Mouse (Mus musculus) mature B cell (primary cell): ENCODE results near the gene Tnrc6c.

Experiments used
- in situ Hi-C: fragments of 300-500 bp; cut with MboI; formaldehyde crosslinking; loops from 2 replicates; pipeline ENCODE4 v1.14.3; 2019

Tnrc6c gene

GRCm38 (mm10) chr11:117638386-117638785, 15.7 kb upstream of the Tnrc6c start:
- in situ Hi-C loops, result no loop called here

GRCm38 (mm10) chr11:117638809-117639208, 15.3 kb upstream of the Tnrc6c start:
- in situ Hi-C loops, result no loop called here

DNA sequence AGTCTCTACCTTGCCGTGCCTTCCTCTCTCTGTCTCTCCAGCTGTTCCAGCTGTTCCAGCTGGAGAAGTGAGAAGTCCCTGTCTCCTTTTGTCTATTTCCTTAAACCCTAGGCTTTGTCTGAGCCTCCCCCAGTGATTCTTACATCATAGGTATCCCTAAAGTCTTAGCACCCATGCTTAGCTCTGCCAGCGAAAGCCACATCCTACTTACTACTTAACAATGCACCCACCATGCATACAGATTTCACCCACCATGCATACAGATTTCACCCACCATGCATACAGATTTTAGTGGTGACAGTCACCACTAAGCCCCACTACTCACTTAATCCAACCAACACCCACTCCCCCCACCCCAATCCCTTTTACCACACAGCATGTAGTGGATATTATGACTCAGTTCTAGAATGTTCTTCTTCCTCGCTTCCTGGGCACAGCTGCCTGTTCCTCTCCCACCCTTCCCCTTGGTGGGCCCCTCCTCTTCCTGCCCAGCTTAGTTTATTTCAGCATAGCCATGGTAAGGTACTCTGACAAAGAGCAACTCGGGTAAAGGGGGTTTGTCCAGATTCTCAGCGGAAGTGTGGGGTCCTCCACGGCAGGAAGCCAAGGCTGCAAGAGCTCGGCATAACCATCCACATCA, 14.6 kb upstream of the Tnrc6c start:
- in situ Hi-C loops, result no loop called here

DNA sequence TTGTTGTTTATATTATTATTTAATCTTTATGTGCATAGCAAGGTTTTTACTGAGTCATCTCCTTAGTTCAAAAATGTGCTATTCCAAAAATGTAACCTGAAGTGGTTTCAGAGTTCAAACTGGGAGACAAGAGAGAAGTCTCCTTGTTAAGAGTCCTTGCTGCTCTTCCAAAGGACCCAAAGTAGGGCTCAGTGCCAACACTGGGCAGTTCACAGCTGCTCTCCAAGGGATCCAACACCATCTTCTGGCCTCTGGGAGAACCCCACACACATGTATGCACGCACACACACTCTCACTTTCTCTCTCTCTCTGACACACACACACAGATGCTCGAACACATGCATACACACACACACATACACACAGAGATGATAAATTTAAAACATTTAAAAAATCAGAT, 11.9 kb upstream of the Tnrc6c start:
- in situ Hi-C loops, result no loop called here

GRCm38 (mm10) chr11:117643240-117643639, 10.8 kb upstream of the Tnrc6c start:
- in situ Hi-C loops, result no loop called here

- in situ Hi-C loops, result no loop called here
These were observed 7.3 kb upstream of the Tnrc6c start for GRCm38 (mm10) chr11:117646786-117647185.

DNA sequence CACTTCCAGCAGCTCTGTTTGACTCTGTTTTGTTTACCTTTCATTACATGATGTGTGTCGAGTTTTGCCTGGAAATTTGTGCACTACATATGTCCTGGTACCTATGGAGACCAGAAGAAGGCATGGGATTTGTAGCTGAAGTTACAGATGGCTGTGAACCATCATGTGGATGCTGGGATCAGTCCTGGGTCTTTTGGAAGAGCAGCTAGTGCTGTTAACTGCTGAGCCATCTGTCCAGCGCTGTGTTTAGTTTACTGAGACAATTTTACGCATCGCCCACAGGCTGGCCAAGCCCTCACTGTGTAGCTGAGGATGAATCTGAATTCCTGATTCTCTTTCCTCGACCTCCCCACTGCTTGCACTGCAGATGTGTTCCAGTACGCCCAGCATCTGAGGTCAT, 6.1 kb upstream of the Tnrc6c start:
- in situ Hi-C loops, result no loop called here

DNA sequence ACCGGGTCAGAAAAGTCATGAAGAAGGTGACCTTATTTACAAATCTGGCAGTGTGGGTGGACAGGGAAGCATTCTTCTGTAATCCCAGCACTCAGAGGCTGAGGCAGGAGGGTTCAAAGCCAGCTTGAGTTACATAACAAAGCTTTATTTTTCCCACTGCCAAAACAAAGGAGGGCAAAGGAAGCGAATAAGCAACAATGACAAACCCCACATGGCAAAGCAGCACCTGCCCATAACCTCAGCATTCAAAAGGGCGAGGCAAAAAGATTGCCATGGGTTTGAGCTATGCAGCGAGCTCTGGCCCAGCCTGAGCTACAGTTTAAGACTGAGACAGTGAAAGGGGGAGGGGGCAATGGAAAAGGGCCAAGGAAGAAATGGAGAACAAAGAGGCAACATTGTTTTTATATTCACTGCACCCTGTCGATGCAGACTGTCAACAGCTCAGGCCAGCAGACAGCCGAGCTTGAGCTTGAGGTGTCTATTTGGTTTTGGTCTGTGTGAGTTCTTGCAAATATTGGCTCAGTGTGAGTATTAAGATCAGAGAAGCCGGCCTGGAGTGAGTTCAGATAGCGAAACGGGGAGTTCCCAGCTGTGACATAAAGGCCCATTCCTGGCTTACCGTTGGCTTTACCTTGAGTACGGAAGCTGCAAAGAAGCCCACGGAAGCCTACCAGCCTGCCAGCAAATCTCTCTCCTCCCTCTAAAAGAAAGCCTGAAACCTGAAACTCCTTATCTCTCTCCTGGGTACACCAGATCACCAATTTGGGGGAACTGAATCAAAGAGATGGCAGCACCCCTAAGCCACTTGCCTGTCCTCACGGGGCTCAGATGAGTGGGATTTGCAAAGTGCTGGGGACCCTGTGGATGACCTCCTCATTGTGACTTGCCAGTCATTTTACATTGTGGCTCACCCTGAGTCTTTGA, 3.1 kb upstream of the Tnrc6c start:
- in situ Hi-C loops, result no loop called here

GRCm38 (mm10) chr11:117652907-117653306, 1.2 kb upstream of the Tnrc6c start:
- in situ Hi-C loops, result no loop called here

GRCm38 (mm10) chr11:117654380-117654924, 363 bp downstream of the Tnrc6c start:
- in situ Hi-C loops, result no loop called here

- in situ Hi-C loops, result no loop called here
These were observed 824 bp downstream of the Tnrc6c start for GRCm38 (mm10) chr11:117654934-117655291.

- in situ Hi-C loops, result no loop called here
These were observed 1.4 kb downstream of the Tnrc6c start for GRCm38 (mm10) chr11:117655292-117656076.

- in situ Hi-C loops, result no loop called here
These were observed 1.9 kb downstream of the Tnrc6c start for GRCm38 (mm10) chr11:117656077-117656401.

- in situ Hi-C loops, result no loop called here
These were observed 4.9 kb downstream of the Tnrc6c start for GRCm38 (mm10) chr11:117658974-117659373.

- in situ Hi-C loops, result no loop called here
These were observed 9.1 kb downstream of the Tnrc6c start for GRCm38 (mm10) chr11:117663036-117663809.

GRCm38 (mm10) chr11:117663810-117664139, 9.7 kb downstream of the Tnrc6c start:
- in situ Hi-C loops, result no loop called here

GRCm38 (mm10) chr11:117665189-117665588, 11.1 kb downstream of the Tnrc6c start:
- in situ Hi-C loops, result no loop called here

- in situ Hi-C loops, result no loop called here
These were observed 12.5 kb downstream of the Tnrc6c start for GRCm38 (mm10) chr11:117666563-117666962.

GRCm38 (mm10) chr11:117667152-117667551, 13.1 kb downstream of the Tnrc6c start:
- in situ Hi-C loops, result no loop called here

DNA sequence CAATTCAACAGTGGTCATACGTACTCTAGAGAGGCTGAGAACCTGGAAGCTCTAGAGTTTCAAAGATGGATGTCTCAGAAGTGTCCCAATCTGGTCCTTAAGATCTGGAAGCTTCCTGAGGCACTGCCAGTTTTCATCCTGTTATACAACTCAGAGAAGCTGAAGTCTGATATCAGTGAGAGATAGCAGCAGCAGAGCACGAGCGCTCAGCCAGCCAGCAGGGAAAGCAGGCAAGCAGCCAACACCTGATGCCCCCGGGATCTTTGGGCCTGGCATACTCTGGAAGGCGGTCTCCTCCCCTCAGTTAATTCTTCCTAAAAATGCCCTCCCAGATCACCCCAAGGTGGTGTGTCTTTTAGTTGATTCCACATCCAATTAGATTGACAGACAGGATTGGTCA, 13.7 kb downstream of the Tnrc6c start:
- in situ Hi-C loops, result no loop called here

- in situ Hi-C loops, result no loop called here
These were observed 17.5 kb downstream of the Tnrc6c start for GRCm38 (mm10) chr11:117671626-117672025.

GRCm38 (mm10) chr11:117674531-117674930, 20.4 kb downstream of the Tnrc6c start:
- in situ Hi-C loops, result no loop called here
